Mouse (Mus musculus) heart, adult 2 months (tissue): ENCODE measurements around the gene Smtnl1.

Source experiments
- CTCF ChIP-seq: fragments of 200-600 bp; IDR thresholded peaks from 2 replicates; pipeline ENCODE4 v1.8.1; 2022; ENCODE audit warnings: antibody characterized with exemption, mild to moderate bottlenecking, moderate library complexity
- POLR2A ChIP-seq: fragments of 200-500 bp; IDR thresholded peaks from 2 replicates; pipeline ENCODE4 v1.6.1; 2011; ENCODE audit warnings: mild to moderate bottlenecking, low read depth, low read length, control low read depth; ENCODE audit not compliant: insufficient read depth

DNA sequence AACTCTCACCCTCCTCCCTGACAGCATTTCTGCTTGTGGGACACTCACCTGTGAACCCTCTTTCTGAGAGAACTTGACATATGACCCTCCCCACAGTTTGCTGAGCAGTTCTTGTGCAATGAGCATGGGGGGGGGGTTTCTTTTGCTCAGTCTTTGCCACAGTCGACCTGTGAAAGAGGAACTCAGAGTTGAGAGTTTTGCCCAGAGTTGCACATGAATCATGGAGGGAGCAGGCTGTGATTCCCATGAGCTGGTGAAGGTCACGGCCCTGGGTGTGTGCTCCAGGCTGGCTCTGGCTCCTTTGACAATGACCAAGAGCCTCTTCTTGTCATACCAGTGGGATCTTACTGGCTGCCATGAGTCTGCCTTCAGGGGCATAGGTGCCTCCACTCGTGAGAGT is 39.8 kb upstream of the Smtnl1 start:
- no peak for TF ChIP-seq CTCF
- no peak for TF ChIP-seq POLR2A
